Mouse (Mus musculus) gonadal fat pad, adult 2 months (tissue): ENCODE data around the gene Lbhd2. TPM values are rescaled to one million over a fixed set of nuclear protein-coding genes. Genes with fewer than 3 reads are reported as not detected.

Experiments used
- DNase-seq: peaks from one replicate; pipeline ENCODE4 v3.0.0-alpha.2; 2012; ENCODE audit warnings: low read depth
- polyA plus RNA-seq: library from polyadenylated mRNA; depleted of rRNA; stranded (reverse); fragments of >200 nt; gene quantifications from 2 replicates; pipeline ENCODE4 v1.2.3, GENCODE M21; 2012; rRNA removed

The Lbhd2 gene
- not detected in 2 replicates for polyA plus RNA-seq

DNA sequence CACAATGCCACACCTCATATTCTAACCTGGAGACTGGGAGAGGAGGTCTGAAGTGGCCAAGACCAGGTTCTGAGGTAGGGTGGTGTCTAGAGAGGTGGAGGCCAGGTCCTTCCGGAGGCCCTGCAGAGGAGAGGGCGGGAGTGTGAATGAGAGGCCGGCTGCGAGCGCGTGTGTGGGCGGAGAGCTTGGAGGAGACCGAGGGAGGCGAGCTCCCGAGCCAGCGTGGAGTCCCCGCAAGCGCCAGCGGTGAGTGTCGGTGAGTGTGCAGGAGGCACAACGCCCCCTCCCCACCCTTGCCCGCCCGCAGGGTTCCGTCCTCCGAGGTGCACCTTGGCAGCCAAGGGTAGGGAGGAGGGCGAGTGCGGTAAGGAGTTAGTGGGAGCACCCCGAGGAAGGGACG, at the start of gene Lbhd2:
Lbhd2 (plus strand) TSS at position 188 of the 400 bp plus-strand sequence.
- no peak for DNase-seq

DNA sequence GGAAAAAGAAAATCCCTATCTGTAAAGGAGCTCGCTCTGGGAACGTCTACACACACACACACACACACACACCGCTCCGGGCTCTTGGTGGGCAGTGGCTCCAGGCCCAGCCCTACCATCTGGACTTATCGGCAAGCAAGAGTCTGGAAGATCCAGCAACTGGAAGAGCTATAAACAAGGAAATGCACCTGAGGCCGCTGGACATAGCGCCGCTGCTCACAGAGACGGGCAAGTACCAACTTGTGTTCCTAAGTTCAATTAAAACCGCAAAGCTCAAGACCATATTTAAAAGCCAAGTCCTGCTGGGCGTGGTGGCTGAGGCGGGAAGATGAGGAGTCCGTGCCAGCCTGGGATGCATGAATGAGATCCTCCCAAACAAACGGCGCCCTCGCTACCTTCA, 45.9 kb upstream of the Lbhd2 start:
- DNase-seq, result peak; percentile 36

DNA sequence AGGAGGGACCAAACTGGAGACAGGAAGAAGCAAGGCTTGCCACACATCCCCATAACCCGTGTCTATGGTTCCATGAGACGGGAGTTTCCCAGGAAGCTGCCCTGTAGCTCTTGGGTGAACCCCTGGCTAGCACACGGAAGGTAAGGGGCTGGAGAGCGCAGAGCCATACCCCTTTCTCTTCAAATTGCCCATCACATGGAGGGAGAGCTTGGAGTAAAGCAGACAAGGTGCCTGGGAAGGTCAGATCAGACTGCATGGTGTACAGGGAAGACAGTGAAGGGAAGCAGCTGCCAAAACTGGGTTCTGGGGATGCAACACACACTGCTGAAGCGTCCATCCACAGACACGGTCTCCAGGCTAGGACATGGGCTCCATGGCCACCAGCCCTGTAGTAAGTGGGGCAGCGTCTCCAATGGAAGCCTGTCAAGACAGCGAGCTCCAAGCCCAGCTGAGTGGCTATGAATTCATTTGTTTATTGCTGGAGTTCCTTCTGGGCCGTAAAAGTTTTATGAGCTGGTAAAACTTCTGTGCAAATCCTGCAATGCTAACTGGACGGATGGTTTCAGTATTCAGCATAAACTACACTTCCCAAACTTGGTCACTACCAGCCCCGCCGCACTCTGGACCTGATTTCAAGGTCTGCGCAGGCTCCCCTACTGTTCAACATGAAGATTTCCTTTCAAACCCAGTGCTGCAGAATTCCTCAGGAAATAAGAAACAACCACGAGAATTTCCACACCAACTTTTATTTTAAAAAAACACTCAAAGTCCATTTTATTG, 45.1 kb upstream of the Lbhd2 start:
- no peak for DNase-seq

DNA sequence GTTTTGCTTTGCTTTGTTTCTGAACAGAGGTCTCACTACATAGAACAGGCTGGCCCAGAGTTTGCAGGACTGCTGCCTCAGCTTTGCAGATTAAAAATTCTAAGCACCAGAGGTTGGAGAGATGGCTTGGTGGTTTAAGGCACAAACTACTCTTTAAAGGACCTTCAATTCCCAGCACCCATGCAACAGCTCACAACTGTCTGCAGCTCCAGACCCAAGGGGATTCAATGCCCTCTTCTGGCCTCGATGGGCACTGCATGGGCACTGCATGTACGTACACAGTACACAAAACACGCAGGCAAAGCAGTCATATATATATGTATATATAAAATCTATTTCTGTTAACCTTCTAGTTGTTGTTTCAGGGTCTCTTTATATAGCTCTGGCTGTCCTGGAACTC, 42.4 kb upstream of the Lbhd2 start:
- DNase-seq, result no peak

DNA sequence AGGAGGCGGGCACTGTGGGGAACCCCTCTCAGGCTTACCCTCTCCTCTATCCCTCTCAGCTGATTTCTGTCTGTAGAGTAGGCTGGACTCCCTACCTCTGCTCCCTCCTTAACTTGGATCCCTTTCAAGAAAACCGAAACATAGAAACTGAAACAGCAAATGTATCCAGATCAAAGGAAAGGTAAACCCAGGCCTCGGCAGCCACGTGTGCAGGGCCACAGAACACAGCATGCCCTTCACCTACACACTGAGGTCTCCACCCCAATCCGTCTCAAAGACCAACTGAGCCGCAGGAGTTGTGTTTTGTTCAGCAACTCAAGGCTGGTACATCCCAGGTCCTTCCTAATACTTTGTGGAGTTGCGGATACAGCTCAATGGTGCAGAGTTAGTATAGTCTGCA, 39.5 kb upstream of the Lbhd2 start:
- no peak for DNase-seq

DNA sequence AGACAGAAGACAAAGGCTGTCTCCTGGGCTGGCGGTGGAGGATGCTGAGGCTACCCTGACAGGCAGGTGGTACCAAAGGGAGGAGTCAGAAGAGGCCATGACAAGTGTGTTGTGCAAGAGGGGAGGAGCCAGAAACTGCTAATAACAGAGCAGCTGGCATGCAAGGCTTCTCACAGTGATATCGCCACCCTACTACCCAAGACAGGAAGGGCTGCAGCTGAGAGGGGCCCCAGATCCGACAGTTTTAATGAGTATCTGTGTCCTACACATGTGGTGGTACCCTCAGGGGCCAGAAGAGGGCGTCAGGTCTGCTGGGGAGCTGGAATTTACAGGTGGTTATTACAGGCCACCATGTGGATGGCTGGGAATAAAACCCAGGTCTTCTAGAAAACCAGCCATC, 36.4 kb upstream of the Lbhd2 start:
- DNase-seq, result no peak

DNA sequence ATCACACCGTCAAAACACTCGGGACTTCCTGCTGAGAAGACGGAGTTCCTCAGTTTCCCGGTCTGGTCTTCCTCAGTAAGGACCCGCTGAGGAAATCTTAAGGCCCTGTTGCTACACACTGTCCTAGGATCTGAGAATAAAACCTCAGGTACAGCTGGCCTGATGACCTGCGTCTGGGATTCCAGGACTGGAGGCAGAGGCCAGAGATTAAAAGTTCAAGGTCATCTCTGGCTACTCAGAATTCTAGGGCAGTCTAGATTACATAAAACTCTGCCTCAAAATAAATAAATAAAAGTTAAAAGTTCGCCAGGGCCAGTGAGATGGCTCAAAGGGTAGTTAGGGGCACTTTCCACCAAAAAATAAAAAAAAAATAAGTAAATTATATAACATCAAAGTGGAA, 34.7 kb upstream of the Lbhd2 start:
- DNase-seq, result no peak

DNA sequence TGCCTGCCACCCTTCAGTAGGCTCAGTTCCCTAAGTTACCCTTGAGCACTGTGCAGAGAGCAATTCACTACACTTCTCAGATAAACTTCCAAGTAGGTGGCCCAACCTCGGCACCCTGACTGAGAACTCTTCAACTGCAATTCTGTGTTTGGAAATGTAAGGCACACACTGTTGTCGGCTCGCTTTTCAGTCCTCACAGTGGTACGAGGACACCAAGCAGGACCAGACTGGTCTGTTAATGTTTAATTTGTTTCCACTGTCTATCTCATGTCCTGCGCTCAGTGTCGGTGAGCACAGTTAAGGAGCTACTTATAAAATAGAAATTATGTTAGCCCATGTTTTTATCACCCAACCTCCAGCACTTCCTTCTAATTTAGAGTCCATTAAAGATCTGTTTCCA, 33.2 kb upstream of the Lbhd2 start:
- no peak for DNase-seq

DNA sequence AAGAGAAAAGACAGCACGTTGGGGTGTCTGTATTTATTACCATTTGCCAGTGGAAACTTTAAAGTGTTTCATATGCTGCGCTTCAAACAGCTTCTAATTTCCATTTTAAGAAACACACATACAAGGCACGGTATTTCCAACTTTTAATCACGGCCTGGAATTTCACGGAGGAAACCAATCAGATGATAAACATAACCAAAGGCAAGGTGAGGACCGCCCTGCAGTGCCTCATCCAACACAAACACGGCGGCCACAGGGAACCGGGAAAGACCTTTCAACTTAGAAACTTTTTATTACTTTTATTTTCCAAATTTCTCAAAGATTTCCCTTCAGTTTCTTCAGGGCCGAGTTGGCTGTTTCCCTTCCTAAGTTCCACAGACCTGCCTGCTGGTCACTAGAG, 31.9 kb upstream of the Lbhd2 start:
- DNase-seq, result no peak

DNA sequence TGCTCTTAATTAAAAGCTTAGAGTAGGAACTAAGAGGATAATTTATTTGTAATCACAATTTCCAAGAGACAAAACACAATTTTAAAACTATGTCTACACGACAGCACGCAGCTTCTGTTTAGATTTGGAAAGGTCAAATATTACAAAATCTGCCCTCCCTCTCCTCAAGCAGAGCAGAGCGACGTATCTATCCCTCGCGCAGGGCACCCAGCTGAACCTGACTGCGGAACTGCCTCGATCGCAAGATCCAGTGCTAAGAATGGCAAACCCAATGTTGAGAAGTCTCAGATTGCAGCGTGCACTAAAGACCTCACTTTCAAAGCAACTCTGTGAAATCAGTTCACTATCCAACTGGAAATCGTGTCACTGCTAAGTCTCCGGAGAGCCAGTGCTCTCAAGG, 31.1 kb upstream of the Lbhd2 start:
- no peak for DNase-seq

DNA sequence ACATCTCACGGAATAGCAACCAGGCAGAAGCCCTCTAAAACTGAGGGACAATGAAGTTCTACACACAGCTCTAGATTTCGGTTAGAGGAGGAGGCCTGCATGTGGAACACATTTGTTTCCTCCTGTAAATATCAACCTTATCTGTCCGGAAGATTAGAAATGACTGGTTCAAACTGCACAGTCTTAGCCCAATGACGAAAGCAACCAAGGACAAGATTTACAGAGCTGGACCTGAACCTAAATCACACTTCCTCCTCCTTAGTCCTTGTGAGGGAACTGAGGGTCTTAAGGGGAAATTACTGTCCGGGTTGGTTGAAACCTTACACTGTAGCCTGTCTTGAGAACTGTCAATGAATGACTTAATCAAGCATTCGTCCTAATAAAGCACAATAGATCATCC, 30.6 kb upstream of the Lbhd2 start:
- no peak for DNase-seq

DNA sequence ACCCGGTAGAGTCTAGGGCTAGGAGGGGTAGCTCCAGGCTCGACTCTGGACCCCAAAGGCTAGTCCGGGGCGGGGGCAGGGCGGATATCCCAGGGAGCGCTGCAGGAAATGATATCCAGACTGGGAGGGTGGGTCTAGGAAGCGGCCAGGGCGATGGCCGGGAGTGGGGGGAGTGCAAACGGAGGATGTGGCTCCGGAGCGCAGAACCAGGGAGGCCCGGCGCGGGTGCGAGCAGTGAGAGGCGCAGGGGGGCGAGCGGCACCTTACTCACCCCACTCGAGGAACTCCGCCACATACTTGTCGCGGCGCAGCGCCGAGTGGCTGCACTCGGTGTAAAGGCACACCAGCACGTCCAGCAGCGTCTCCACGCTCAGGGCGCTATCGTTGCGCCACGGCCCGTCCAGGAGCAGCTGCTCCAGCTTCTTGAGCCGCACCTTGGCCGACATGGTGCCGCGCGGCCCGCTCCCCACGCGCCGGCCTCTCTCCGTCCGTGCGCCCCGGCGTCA, 29.7 kb upstream of the Lbhd2 start:
- DNase-seq, result no peak

DNA sequence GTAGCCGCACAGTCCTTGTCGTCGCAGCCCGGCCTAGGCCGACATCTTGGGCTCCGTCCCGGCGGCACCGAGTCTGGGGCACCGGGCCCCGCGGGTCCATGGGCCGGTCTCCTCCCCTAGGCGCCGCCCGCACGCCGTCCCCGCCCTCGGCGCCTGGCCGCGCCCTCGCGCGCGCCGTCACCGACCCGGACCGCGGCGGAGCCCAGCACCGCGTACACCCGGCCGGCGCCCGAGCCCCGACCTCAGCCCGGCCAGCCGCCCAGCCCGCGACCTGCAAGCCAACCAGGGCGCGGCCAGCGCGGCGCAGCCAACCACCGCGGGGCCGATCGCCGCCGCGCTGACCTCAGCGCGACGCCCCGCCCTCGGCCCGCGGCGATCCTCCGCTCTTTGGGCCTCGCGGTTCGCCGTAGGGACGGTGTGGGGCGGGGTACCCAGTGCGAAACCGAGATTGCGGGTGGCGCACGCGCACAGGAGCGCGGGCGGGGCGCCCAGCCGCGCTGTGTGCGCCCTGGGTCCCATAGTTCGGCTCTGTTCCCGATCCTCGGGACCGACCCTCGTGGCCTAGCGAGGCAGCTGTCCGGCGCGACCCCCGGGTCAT, 29.1 kb upstream of the Lbhd2 start, which contains the start of gene Cdc42bpb:
Cdc42bpb (minus strand) TSS at position 343 of the 598 bp plus-strand sequence.
- no peak for DNase-seq

DNA sequence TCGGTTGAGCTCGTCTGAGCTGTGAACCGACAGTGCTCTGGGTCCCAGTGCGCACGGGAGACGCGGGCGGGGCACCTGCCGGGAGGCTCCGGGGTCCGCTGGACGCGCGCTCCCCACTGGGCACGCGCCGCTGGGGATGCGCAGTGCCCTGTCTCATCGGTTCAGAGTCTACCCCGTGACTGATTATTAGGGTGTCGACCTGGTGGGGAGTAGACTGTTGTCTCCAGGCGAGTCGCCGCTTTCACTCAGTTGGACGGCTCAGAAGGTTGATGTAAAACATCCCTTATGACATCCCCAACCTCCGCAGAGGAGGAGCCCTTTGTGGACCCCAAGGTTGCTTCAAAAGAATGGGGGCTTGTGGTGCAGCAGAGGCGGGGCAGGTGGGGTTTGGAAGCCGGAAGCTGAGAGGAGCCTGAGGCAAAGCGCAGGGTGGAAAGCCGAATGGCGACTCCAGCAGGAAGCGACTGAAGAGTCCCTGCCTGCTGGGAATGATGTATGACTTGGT, 28.6 kb upstream of the Lbhd2 start:
- no peak for DNase-seq

DNA sequence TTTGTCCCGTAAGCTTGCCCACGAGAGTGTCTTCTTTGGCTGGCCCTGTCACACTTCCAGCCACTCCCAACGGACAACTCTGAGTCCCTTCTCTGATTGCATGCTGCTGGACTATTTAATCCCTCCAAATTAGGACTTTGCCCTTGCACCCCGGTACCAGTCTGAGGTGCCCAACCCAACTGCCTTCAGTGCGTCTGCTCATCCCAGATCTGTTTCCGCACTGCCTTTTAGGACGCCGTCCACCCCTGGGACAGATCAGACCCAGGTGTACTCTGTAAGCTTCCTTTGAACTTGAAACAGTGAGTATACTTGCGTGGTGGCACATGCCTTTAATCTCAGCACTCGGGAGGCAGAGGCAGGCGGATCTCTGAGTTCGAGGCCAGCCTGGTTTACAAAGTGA, 27.8 kb upstream of the Lbhd2 start:
- no peak for DNase-seq

DNA sequence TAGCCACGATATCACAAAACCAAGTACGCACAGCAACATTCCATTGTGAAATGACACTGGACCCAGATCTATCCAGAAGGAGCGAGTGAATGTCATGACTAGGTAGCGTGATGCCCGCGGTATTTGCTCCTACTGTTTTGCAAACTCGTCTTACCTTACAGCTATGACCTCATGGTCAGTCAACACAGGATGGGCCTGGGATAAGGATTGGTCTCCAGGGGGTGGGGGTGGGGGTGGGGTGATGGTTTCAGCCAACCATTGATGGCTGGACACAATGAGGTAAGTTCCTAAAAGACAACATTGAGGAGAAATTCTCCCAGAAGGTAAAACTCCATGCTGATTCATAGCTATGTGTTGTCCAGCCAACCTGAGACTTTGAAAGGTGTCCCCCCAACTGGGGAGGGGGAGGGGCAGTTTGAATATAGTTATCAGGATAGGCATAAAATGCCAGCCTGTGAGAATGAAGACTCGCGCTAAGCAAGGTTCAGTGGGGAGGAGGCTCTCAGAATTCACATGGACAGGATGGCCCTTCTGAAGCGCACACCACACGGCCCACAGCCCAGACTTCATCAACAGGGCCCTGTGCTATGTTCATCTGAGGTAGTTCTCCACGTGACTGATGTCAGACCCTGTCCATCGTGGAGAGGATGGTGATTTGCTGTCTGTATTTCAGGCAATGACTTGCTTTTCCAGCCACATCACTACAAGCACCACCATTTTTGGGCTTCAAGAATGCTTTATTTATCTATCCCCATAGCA, 20.5 kb upstream of the Lbhd2 start:
- DNase-seq, result no peak

DNA sequence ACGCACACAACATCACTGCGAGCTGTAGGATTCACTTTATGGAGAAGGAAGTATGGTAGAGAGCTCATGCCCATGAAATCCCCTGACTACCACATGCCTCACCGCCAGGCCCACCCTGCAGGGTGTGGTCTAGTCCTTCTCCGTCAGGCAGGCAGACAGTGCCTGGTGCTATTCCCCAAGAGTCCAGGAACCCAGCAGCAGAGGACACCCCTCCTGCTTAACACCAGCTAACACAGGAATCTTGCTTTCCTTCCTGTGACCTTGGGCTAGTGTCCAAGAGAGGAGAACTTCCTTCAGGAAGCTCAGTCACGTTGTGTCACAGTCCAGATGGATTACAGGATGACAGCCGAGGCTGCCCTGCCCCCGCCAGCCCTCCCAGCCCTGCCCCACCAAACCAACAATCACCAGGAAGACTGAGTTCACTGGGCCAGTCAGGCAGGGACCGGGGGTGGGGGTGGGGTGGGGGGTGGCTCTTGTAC, 19.9 kb upstream of the Lbhd2 start:
- no peak for DNase-seq

DNA sequence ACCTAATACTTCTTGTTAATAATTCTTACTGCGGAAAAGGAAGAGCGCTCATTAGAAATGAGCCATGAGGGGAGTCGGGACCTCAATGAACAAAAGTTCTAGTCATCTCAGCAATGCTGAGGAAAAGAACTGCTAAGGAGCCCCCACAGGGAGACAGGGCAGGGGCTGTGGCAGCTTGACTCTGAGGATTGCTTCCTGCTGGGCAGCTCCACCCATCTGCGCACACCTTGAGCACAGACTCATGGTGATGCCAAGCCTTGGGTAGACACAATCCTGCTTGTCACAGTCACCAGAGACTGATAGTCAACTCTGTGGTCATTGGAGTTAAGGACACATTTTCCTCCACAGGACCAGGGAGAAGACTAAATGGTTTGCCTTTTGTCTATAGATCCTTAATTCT, 19.5 kb upstream of the Lbhd2 start:
- no peak for DNase-seq

DNA sequence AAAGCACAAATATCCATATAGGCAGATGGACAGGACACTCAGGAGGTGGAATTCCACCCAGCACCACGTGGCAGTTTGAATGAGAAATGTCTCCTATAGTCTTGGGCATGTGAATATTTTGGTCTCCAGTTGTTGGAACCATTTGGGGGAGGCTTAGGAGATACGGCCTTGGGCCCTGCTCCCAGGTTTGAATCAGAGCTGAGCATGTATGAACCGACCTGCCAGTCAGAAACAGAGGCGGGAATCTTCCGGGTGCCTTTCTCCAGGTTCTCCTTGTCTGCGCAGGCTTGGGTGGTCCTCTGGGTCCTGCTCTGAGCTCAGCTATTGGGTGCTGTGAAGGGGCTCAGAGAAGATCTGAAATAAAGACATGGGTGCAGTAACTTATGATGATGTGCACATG, 12.6 kb upstream of the Lbhd2 start:
- DNase-seq, result no peak

DNA sequence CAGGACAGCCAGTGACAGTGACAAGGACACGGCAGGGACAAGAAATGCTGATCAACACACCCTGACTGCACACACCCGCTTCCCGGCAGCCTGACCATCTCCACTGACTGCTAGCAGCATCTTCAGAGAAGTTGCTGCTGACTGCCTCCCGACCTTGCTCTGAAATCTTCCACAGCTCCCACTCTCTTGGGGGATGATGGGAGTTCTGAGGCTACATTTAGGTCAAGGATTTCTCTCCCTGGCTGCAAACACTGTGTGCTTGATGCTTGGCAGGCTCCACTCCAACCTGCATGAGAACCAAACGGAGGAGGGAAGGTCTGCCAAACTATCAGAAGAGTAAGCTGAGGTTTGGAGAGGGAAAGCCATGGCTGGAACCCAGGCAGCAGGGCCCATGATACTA, 9.6 kb upstream of the Lbhd2 start:
- no peak for DNase-seq

DNA sequence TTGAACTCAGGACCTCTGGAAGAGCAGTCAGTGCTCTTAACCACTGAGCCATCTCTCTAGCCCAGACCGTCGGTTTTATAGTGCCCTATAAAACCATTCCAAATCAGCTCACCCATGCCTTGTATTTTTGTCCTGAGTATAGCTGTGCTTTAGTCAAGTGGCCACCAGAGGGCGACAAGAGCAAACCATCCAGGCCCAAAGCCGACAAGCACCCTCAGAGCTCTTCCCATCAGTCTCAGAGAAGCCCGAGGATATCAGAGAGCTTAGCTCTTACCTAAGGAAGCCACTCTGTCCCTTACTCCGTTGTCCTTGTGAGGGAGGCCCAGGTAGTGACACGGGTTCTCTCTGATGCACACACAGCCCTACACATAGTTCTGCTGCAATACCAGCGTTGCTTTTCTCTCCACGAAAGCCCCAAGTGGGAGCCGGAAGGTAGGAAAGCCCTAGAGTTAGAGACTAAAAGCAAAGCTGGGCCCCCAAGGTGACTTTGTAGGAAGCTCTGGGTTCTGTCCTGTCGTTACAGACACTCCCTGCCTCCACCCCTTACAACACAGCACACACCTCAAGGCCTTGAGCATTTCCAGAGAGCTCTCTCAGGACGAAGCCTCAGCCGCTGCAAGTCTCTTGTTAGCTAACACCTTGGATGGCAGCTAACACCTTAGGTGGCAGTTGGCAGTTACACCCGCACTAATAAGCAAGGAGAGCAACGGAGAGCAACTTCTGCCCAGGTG, 5.0 kb upstream of the Lbhd2 start:
- no peak for DNase-seq

DNA sequence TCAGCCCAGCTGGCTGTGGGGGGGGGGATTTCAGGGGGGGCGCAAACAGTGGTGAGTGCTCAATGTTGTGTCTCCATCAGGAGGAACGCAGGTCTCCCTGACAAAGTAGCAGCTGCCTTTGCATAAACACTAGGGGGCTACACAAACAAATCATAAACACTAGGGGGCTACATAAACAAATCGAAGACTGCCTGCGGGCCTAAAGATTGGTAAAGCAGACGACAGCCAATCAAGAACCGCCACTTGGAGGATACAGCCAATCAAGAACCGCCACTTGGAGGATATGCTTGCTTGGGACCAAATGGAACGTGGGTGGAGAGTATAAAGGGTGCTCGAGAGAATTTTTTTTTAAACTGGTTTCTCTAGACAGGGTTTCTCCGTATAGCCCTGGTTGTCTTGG, 1.7 kb upstream of the Lbhd2 start:
- DNase-seq, result no peak
